Mouse (Mus musculus) Patski (cell line): ENCODE measurements around the gene Rab3gap2. TPM values are rescaled to one million over a fixed set of nuclear protein-coding genes. Genes with fewer than 3 reads are reported as not detected.

Source experiments
- ATAC-seq: fragments of 100-300 bp; one replicate; pipeline ENCODE4 v1.8.0; 2021
- CTCF ChIA-PET: fragments of 350-600 bp; sonication (Branson Sonifier 250); formaldehyde crosslinking; loops from one replicate; lab custom pipeline; 2022; ENCODE audit warnings: inconsistent platforms; lab: Charles Lee
- POLR2A ChIA-PET: fragments of 350-600 bp; sonication (Branson Sonifier 250); formaldehyde crosslinking; loops from one replicate; lab custom pipeline; 2022; ENCODE audit warnings: antibody characterized with exemption, inconsistent platforms; lab: Charles Lee
- DNase-seq: peaks from one replicate; pipeline ENCODE4 v3.0.0-alpha.2; 2011; ENCODE audit warnings: low read depth, low spot score
- H3K27me3 ChIP-seq: fragments of 371-371 bp; one replicate; pipeline ENCODE4 v1.5.1; 2021
- CTCF ChIP-seq: fragments of 100-300 bp; IDR thresholded peaks from one replicate; pipeline ENCODE4 v1.5.1; 2021
- in situ Hi-C: fragments of 300-500 bp; cut with MboI; formaldehyde crosslinking; loops from 3 replicates; pipeline ENCODE4 v1.11.1; 2018; ENCODE audit warnings: low pct_unique_long_range_greater_than_20kb, mixed read lengths
- polyA plus RNA-seq: library from polyadenylated mRNA; unstranded; gene quantifications from one replicate; pipeline ENCODE4 v1.2.3, GENCODE M21; 2021

Rab3gap2 gene
- polyA plus RNA-seq, 1 experiment from 2014 or later = 35.2 TPM

DNA sequence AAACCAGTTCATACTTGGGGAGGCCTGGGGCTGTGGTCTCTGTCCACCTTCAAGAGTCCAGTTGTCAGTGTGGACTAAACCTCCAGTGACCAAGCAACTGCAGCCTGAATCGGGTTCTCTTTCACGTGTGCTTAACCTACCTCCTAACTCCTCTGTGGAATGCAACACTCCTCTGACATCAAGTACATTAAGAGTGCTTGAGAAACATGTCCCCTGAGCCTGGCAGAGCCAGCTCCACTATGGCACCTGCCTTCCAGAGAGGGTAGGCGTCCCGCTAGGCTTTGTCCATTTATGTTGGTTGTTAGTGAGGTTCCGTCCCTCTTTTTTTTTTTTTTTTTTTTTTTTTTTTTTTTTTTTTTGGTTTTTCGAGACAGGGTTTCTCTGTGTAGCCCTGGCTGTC lies 23.0 kb downstream of the Rab3gap2 start:
- H3K27me3 ChIP-seq = no peaks in the 10 kb centered on the region
- TF ChIP-seq CTCF = no peak
- ChIA-PET POLR2A (interaction anchor here (0.6 kb wide), 1 partner anchor 18 kb away, joined by 3 read pairs; no protein-coding TSS in a partner anchor), CTCF (no interaction called here)
- DNase-seq = no peak
- ATAC-seq = no peak
- in situ Hi-C loops = no loop called here

DNA sequence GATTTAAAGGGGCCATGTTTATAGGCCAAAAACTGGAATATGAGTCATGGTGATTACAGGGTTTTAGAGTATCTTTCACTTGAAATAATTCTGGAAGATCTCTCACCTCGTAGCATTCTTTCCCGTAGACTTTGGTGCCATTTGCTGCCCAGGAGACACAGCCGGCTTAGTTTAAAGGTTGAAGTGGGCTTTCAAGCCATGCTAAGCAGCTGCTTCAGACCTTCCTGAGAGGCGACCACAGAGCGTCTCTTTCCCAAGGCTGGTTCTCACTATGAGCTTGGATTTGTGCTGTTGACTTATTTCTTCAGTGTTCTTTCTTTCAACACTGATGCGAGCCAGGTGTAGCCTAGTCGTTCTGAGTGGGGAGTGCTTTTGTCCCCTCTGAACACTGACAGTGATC lies 23.8 kb downstream of the Rab3gap2 start:
- DNase-seq (no peak), ATAC-seq (no peak)
- ChIA-PET CTCF (no interaction called here), POLR2A (no interaction called here)
- H3K27me3 ChIP-seq = no peaks in the 10 kb centered on the region
- TF ChIP-seq CTCF = no peak
- in situ Hi-C loops = no loop called here

- in situ Hi-C loops = no loop called here
- POLR2A ChIA-PET = interaction anchor here (1.0 kb wide), 1 partner anchor 12 kb away, joined by 5 read pairs; no protein-coding TSS in a partner anchor
- CTCF ChIA-PET = interaction anchor here (1.3 kb wide), 1 partner anchor 18 kb away, joined by 3 read pairs; no protein-coding TSS in a partner anchor
- DNase-seq = peak; percentile 37
- no peaks in the 10 kb centered on the region for H3K27me3 ChIP-seq
- no peak for TF ChIP-seq CTCF
- peak; percentile 95 for ATAC-seq
These were observed 25.7 kb downstream of the Rab3gap2 start for GRCm38 (mm10) chr1:185229406-185230201.

GRCm38 (mm10) chr1:185235837-185236236 lies 31.9 kb downstream of the Rab3gap2 start:
- DNase-seq = no peak
- POLR2A ChIA-PET = no interaction called here
- ATAC-seq = no peak
- in situ Hi-C loops = no loop called here
- TF ChIP-seq CTCF = no peak
- CTCF ChIA-PET = no interaction called here
- H3K27me3 ChIP-seq = no peaks in the 10 kb centered on the region

DNA sequence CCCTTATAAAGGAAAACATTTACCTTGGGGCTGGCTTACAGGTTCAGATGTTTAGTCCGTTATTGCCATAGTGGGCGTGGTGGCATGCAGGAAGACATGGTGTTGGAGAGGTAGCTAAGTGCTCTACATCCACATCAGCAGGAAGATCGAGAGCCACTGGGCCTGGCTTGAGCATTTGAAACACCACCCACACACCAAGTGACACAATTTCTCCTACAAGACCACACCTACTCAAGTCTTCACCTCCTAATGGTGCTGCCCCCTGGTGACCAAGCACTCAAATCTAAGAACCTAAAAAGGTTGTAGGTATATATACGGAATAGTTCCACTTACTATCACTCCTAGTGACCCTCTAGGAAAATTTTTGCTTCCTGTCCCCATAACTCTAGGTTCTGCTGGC lies 32.6 kb downstream of the Rab3gap2 start:
- H3K27me3 ChIP-seq = no peaks in the 10 kb centered on the region
- POLR2A ChIA-PET = no interaction called here
- CTCF ChIA-PET = no interaction called here
- in situ Hi-C loops = no loop called here
- no peak for ATAC-seq
- TF ChIP-seq CTCF = no peak
- DNase-seq = no peak

GRCm38 (mm10) chr1:185243013-185243412 lies 39.1 kb downstream of the Rab3gap2 start:
- DNase-seq (no peak), ATAC-seq (no peak)
- POLR2A ChIA-PET = interaction anchor here (0.5 kb wide), 1 partner anchor 1418 kb away, joined by 3 read pairs; no protein-coding TSS in a partner anchor
- in situ Hi-C loops = no loop called here
- no peaks in the 10 kb centered on the region for H3K27me3 ChIP-seq
- TF ChIP-seq CTCF = no peak
- CTCF ChIA-PET = no interaction called here

DNA sequence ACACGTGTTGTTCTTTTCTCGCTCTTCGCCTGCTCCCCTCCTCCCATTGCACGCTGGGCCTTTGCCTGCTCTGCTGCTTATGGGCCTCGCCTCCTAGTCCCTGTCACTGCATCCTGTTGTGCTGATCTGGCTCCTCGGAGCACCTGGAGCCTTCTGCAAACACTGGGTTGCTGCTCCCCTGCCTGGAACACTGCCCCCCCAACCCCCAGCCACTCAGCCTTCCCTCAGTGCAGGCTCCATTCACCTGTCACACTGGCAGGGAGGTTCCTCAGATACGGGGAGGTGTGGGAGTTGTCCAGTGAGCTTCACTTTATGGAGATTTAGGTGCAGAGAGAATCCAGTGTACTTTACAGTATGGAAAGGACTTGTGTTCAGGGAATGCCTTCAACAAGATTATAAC lies 41.5 kb downstream of the Rab3gap2 start:
- no peak for TF ChIP-seq CTCF
- CTCF ChIA-PET = no interaction called here
- DNase-seq (no peak), ATAC-seq (no peak)
- no peaks in the 10 kb centered on the region for H3K27me3 ChIP-seq
- POLR2A ChIA-PET = no interaction called here
- in situ Hi-C loops = no loop called here

DNA sequence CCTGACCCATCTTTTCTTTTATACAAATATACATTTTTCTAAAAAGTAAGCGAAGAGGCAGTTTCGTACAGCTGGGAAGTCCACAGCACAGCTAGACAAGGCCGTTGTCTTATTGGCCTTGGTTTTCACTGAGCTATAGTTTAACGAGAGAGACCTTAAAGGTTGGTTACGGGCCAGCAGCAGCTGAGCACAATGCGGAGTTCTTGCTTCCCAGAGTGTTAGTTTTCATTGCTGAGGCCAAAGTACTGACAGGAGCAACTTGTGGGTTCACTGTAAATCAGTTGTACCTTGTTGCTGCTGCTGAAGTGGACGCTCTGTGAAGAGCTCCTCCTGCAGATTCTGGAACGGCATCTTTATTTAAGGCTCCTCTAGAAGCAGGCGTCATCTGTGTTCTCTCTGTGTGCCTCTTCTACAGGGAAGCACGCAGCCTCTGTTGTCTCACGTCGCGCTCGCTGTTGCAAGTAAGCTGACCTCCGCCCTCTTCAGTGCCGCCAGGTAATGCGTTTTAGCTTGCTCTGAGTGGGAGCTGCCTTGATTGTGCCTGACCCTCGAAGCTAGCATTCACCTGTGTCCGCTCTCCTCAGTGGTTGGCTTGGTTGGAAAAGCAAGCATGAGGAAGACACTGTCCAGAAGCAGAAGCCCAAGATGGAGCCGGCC lies 43.6 kb downstream of the Rab3gap2 start:
- in situ Hi-C loops = no loop called here
- POLR2A ChIA-PET = interaction anchor here (0.7 kb wide), 1 partner anchor 8 kb away, joined by 7 read pairs; no protein-coding TSS in a partner anchor
- no peak for TF ChIP-seq CTCF
- CTCF ChIA-PET = interaction anchor here (0.9 kb wide), 1 partner anchor 18 kb away, joined by 3 read pairs; no protein-coding TSS in a partner anchor
- no peaks in the 10 kb centered on the region for H3K27me3 ChIP-seq
- ATAC-seq (no peak), DNase-seq (no peak)

DNA sequence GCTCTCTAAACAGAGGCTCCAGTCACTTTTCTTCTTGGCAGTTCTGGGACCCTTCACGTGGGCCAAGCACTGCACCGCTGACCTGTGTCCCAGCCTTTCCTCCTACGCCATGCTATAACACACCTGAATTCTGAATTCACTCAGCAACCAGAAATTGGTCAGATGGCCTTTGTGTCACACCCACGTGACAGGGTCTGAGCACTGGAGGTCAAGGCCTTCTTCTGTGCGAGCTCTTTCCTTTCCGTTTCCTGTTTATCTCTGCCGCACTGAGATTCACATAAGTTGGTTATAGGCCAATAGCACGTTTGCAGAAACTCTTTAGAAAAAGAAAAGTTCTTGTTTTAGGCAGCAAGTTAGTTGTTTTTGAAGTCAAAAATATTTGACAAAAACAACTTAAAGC lies 44.8 kb downstream of the Rab3gap2 start:
- CTCF ChIA-PET = no interaction called here
- no peak for ATAC-seq
- in situ Hi-C loops = no loop called here
- DNase-seq = no peak
- POLR2A ChIA-PET = no interaction called here
- H3K27me3 ChIP-seq = no peaks in the 10 kb centered on the region
- no peak for TF ChIP-seq CTCF

DNA sequence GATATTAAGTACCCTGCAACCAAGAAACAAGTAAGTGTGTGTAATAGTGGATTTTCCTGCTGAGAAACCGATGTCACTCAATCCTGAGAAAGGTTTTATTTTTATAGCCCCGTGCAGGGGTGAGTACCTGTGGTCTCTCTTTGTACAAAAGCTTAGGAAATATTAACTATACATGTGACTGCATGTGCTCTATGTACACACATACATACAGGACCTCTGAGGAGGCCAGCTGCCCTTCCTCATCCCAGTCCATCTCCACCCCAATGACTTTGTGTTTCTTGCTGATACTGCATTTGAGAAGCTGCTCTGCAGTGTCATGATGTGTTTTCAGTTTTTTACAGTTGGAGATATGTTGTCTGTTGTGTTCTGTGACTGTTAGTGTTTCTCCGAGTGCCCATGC lies 48.4 kb downstream of the Rab3gap2 start:
- H3K27me3 ChIP-seq = no peaks in the 10 kb centered on the region
- ChIA-PET CTCF (interaction anchor here (0.9 kb wide), 1 partner anchor 9 kb away, joined by 3 read pairs; no protein-coding TSS in a partner anchor), POLR2A (no interaction called here)
- ATAC-seq (no peak), DNase-seq (no peak)
- in situ Hi-C loops = no loop called here
- TF ChIP-seq CTCF = no peak
